Mouse (Mus musculus) gonadal fat pad, adult 2 months (tissue): Measurements from ENCODE around the gene Lrrc17. TPM values are rescaled to one million over a fixed set of nuclear protein-coding genes. Genes with fewer than 3 reads are reported as not detected.
"Not testable (repeated sequence)": the region's sequence is repeated elsewhere in the genome, so short reads cannot be mapped to it uniquely, and the experiment has no call there.

Experiments used
- DNase-seq: peaks from one replicate; pipeline ENCODE4 v3.0.0-alpha.2; 2012; ENCODE audit warnings: low read depth
- polyA plus RNA-seq: library from polyadenylated mRNA; depleted of rRNA; stranded (reverse); fragments of >200 nt; gene quantifications from 2 replicates; pipeline ENCODE4 v1.2.3, GENCODE M21; 2012; rRNA removed

The Lrrc17 gene
- polyA plus RNA-seq, 1 experiment: 6.2 TPM

DNA sequence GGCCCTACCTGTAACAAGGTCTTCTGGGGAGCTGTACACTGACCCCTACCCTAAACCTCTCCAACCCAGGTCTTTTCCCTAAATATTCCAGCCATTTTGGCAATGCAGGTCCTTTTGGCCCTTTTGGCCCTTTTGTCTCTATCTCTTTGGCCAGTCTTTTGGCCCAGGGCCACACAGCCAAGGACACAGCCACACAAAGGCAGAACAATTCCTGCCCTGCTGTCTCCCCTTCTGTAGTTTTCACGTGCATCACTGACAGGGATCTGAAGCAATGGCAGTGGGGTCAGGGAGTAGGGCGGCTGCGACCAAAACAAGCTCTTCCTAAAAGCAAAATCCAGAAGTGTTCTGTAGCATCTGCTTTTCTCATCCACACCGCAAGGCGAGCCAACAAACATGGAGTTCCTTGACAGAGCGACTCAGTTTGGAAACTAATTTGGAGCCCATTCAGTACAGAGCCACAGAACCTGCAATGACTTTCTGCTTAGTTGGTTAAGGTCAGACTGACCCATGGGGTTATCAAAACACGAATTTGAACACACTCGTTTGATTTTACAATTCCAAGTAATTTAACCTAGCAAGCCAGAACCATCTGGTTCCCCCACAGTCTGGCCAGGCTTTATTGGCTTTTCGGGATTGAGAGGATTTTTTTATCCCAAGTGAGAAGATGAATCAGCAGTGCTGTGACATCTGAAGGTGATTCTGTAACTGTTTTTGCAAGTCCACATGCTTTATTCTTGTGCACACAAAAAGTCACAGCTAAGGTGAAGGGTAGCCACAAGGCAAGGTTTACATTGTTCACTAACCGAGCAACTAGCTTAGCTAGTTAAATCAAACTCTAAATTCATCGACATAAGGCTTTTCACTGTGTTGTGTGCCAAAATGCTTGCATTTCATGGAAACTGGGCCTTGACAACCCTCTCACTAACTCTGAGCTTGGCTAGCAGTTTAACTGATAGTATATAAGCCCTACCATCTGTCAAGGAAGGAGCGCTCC lies 65.2 kb downstream of the Lrrc17 start:
- DNase-seq: no peak

DNA sequence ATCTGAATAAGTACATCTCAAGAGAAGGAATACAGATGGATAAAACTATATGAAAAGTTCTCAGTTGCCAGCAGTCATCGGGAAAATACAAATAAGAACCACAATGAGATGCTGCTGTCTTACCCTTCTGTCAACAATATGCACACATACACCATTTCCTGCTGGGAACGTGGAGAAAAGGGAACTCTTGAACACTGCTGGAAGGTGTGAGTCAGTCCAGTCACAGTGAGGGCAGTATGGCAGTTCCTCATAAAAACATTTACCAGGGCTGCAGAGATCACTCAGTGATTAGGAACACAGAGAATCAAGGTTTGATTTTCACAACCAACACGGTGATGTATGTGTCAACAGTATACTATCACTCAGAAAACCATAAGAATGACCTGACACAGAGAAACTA lies 67.6 kb downstream of the Lrrc17 start:
- DNase-seq: no peak

DNA sequence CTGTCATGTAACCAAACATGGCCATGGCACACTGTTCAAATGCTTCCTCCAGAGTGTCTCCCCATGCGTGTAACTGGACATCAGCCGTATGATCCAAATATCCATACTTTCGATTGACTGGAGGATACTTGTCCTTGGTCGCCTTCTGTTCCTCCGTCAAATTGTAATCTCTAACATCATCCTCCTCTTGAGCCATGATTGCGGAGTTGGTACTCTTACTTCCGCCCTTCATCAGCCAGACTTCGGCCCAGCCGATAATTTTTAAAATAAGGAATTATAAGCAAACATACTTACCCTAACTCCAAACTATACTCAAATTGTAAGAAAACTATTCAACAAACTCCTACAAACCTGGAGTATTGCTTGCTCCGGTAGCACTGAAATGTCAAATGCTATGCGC lies 70.9 kb downstream of the Lrrc17 start:
- not testable (repeated sequence) for DNase-seq

DNA sequence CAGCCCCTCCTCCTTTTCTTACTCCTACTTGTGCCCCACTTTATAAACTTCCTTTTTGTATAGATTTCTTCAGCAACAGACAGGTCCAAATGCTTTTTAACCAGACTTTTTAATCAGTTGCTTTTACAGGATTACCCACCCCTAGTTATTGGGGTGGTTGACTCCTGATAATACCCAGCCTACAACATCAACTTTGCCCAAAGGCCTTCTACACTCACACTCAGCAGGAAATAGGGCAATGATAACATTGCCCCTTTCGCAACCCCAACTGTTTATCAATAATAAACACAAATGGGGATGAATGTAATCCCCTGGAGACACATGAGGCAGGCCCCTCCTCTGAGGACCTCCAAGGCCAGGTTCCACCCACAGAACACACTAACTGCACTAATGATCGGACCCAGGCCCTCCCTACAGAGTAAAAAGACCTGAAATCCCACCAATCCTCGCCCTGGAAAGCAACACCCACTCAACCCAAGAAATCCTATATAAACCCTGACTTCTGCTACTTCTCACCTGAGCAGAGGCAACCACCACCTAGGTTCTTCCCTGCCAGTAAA lies 73.2 kb downstream of the Lrrc17 start:
- no peak for DNase-seq

Other genes with a start within 250 kb of the Lrrc17 start
- 11.5 and 20.2 TPM in 2 replicates for gene Fgl2, start 170.9 kb upstream of the Lrrc17 start, polyA plus RNA-seq
- gene Ccdc146, start 118.9 kb upstream of the Lrrc17 start, polyA plus RNA-seq: 0.26 and 0.47 TPM in 2 replicates
- 0.99 and 2.2 TPM in 2 replicates for gene Fam185a, start 118.6 kb upstream of the Lrrc17 start, polyA plus RNA-seq
- gene Fbxl13, start 102.1 kb downstream of the Lrrc17 start, polyA plus RNA-seq: 0.59 and 0.69 TPM in 2 replicates
- gene Armc10, start 102.3 kb downstream of the Lrrc17 start, polyA plus RNA-seq: 31.1 and 32.2 TPM in 2 replicates
- gene Napepld, start 157.8 kb downstream of the Lrrc17 start, polyA plus RNA-seq: 11.1 and 11.2 TPM in 2 replicates
- 40.0 and 50.6 TPM in 2 replicates for gene Pmpcb, start 193.6 kb downstream of the Lrrc17 start, polyA plus RNA-seq
- gene Dnajc2, start 241.7 kb downstream of the Lrrc17 start, polyA plus RNA-seq: 5.3 and 7.1 TPM in 2 replicates
- gene Psmc2, start 241.7 kb downstream of the Lrrc17 start, polyA plus RNA-seq: 39.0 and 41.2 TPM in 2 replicates